Mouse (Mus musculus) hindbrain, embryonic 12.5 days (tissue): ENCODE results near the gene Fbxo47. TPM values are rescaled to one million over a fixed set of nuclear protein-coding genes. Genes with fewer than 3 reads are reported as not detected.
"Not testable (repeated sequence)": the region's sequence is repeated elsewhere in the genome, so short reads cannot be mapped to it uniquely, and the experiment has no call there.

Experiments used
- ATAC-seq: fragments of 200-750 bp; cut with Nextera tagmentation; 2 replicates; pipeline ENCODE4 v1.8.0; 2017; ENCODE audit warnings: moderate TSS enrichment; ENCODE audit not compliant: low FRiP score
- H3K27ac ChIP-seq: fragments of 300-500 bp; sonication (generic); 2 replicates; pipeline ENCODE4 v1.5.1; 2016; ENCODE audit warnings: mild to moderate bottlenecking
- H3K27me3 ChIP-seq: fragments of 300-500 bp; sonication (generic); 2 replicates; pipeline ENCODE4 v1.6.1; 2016; ENCODE audit warnings: mild to moderate bottlenecking
- H3K36me3 ChIP-seq: fragments of 300-500 bp; sonication (generic); 2 replicates; pipeline ENCODE4 v1.6.1; 2016; ENCODE audit warnings: mild to moderate bottlenecking
- H3K4me1 ChIP-seq: fragments of 300-500 bp; sonication (generic); 2 replicates; pipeline ENCODE4 v1.6.1; 2016
- H3K4me2 ChIP-seq: fragments of 300-500 bp; sonication (generic); replicated peaks from 2 replicates; pipeline ENCODE4 v1.6.1; 2016; ENCODE audit warnings: mild to moderate bottlenecking
- H3K4me3 ChIP-seq: fragments of 300-500 bp; sonication (generic); 2 replicates; pipeline ENCODE4 v1.5.1; 2016; ENCODE audit warnings: mild to moderate bottlenecking
- H3K9ac ChIP-seq: fragments of 300-500 bp; sonication (generic); 2 replicates; pipeline ENCODE4 v1.6.1; 2016; ENCODE audit warnings: mild to moderate bottlenecking, moderate library complexity
- H3K9me3 ChIP-seq: fragments of 300-500 bp; sonication (generic); replicated peaks from 2 replicates; pipeline ENCODE4 v1.6.1; 2016; ENCODE audit warnings: mild to moderate bottlenecking
- WGBS: fragments of 180-500 bp; shearing (Covaris S2); methylation state at CpG from one replicate; pipeline ENCODE4 v1.1.7; 2016; 5-methylcytosine and 5-hydroxymethylcytosine counted together
- polyA plus RNA-seq: library from polyadenylated mRNA; unstranded; fragments of >200 nt; fragmentation: Nextera tagmentation; extraction: Ambion mirVana; gene quantifications from 2 replicates; pipeline ENCODE4 v1.2.1, GENCODE M21; 2016

Gene Fbxo47
- polyA plus RNA-seq, 1 experiment from 2014 or later: 0.65 TPM

DNA sequence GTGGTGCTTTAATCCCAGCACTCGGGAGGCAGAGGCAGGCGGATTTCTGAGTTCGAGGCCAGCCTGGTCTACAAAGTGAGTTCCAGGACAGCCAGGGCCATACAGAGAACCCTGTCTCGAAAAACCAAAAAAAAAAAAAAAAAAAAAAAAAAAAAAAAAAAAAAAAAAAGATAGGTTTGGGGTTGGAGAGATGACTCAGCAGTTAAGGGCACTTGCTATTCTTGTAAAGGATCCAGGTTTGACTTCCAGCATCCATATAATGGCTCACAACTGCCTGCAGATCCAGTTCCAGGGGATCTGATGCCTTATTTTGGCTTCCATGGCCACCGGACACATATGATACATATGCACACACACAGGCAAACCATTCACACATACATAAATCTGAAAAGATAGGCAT is 11.6 kb downstream of the Fbxo47 start:
- H3K27me3 ChIP-seq, H3K4me3 ChIP-seq, H3K4me2 ChIP-seq, H3K36me3 ChIP-seq, H3K4me1 ChIP-seq, H3K9ac ChIP-seq, ATAC-seq, H3K27ac ChIP-seq, H3K9me3 ChIP-seq: not testable (repeated sequence)
- WGBS: 87% methylated on average over 5 of the region's 5 CpGs

DNA sequence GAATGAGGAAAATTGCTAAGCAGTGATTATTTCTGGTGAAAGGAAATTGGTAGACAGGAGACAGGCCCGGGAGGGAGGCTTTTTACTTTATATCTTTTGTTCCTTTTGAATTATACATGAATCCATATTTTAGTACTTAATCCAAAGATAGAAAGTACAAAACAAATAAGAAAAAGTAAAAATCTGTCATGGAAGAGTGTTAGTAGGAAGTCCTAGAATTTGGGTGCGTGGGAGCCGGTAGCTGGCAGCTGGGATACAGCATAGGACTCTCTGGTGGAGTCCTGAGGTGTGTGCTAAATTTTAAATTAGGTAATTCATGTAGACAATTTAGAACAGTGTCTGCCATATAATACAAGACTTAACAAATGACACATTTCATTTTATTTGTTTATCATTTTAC is 16.4 kb downstream of the Fbxo47 start:
- WGBS: 91% methylated on average over 3 of the region's 3 CpGs
- no peak overlapping the region for H3K4me2 ChIP-seq

GRCm38 (mm10) chr11:97866091-97866888 is 17.7 kb downstream of the Fbxo47 start:
- H3K4me2 ChIP-seq: no peak overlapping the region
- H3K4me1 ChIP-seq: no peaks in the 10 kb centered on the region
- 87% methylated on average over 3 of the region's 3 CpGs for WGBS
- H3K27ac ChIP-seq: no peak overlapping the region
- H3K4me3 ChIP-seq: no peak overlapping the region
- ATAC-seq: no peak
- H3K36me3 ChIP-seq: no peaks in the 10 kb centered on the region
- H3K27me3 ChIP-seq: no peaks in the 10 kb centered on the region
- H3K9ac ChIP-seq: no peak overlapping the region
- no peaks in the 10 kb centered on the region for H3K9me3 ChIP-seq

More for the DNA sequence above, 16.4 kb downstream of the Fbxo47 start:
- no peaks in the 10 kb centered on the region for H3K4me1 ChIP-seq
- no peak for ATAC-seq
- no peaks in the 10 kb centered on the region for H3K36me3 ChIP-seq
- H3K9me3 ChIP-seq: no peaks in the 10 kb centered on the region
- no peak overlapping the region for H3K4me3 ChIP-seq
- no peak overlapping the region for H3K27ac ChIP-seq
- H3K9ac ChIP-seq: no peak overlapping the region
- H3K27me3 ChIP-seq: no peaks in the 10 kb centered on the region

GRCm38 (mm10) chr11:97865421-97865820 is 18.5 kb downstream of the Fbxo47 start:
- Histone ChIP-seq H3K4me1 (no peaks in the 10 kb centered on the region), H3K4me3 (no peak overlapping the region), H3K9ac (no peak overlapping the region), H3K9me3 (no peaks in the 10 kb centered on the region), H3K27me3 (no peaks in the 10 kb centered on the region), H3K27ac (no peak overlapping the region), H3K36me3 (no peaks in the 10 kb centered on the region), H3K4me2 (no peak overlapping the region)
- 92% methylated on average over 5 of the region's 5 CpGs for WGBS
- no peak for ATAC-seq

DNA sequence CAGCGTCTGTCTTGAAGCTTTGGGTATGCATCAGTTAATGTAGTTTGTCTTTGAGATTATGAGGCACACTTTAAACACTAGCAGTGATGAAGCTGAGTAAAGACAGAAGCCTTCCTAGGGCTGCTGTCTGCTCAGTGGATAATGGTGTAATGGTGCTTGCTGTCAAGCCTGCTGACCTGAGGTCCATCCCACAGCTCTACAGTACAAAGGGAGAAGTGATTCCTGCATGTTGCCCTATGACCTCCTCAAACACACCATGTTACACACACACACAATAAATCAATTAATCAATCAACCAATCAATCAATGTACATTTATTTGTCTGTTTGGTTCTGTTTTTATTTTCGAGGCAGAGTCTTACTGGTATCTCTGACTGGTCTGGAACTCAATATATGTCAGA is 21.8 kb downstream of the Fbxo47 start:
- no peak overlapping the region for H3K4me2 ChIP-seq
- no peak for ATAC-seq
- no peaks in the 10 kb centered on the region for H3K4me1 ChIP-seq
- no peak overlapping the region for H3K27ac ChIP-seq
- no peaks in the 10 kb centered on the region for H3K36me3 ChIP-seq
- WGBS: 80% methylated on average over 2 of the region's 2 CpGs
- no peak overlapping the region for H3K4me3 ChIP-seq
- H3K9me3 ChIP-seq: no peaks in the 10 kb centered on the region
- no peaks in the 10 kb centered on the region for H3K27me3 ChIP-seq
- no peak overlapping the region for H3K9ac ChIP-seq

GRCm38 (mm10) chr11:97855473-97855872 is 28.5 kb downstream of the Fbxo47 start:
- Histone ChIP-seq H3K9ac (no peak overlapping the region), H3K9me3 (no peaks in the 10 kb centered on the region), H3K36me3 (no peaks in the 10 kb centered on the region), H3K4me2 (no peak overlapping the region), H3K27ac (no peak overlapping the region), H3K27me3 (no peaks in the 10 kb centered on the region), H3K4me1 (no peaks in the 10 kb centered on the region), H3K4me3 (no peak overlapping the region)
- no peak for ATAC-seq
- 94% methylated on average over 2 of the region's 2 CpGs for WGBS

- no peaks in the 10 kb centered on the region for H3K27me3 ChIP-seq
- ATAC-seq: no peak
- no peaks in the 10 kb centered on the region for H3K36me3 ChIP-seq
- no peak overlapping the region for H3K27ac ChIP-seq
- H3K9ac ChIP-seq: no peak overlapping the region
- no peak overlapping the region for H3K4me2 ChIP-seq
- H3K4me3 ChIP-seq: no peak overlapping the region
- 95% methylated on average over 2 of the region's 2 CpGs for WGBS
- no peaks in the 10 kb centered on the region for H3K4me1 ChIP-seq
- no peaks in the 10 kb centered on the region for H3K9me3 ChIP-seq
These were observed 32.4 kb downstream of the Fbxo47 start for GRCm38 (mm10) chr11:97851601-97852000.

DNA sequence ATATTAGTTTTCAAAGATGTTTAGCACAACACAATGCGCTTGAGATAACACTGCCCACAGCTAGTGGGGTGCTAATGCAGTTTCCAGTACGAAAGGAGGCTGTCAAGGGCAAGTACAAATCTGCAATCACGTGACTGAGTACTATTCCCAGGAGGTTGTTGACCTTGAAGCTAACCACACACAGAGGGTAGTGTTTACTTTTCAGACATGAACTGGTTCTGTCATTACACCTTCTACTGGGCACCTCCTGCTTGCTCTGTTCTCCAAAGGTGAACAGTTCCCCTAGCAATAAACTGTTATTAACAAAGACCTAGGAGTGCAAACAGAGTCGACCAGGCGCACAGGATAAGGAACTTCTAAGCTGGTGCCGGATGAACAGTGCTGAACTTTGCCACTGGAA is 33.6 kb downstream of the Fbxo47 start:
- Histone ChIP-seq H3K4me1 (no peaks in the 10 kb centered on the region), H3K9ac (no peak overlapping the region), H3K4me3 (no peak overlapping the region), H3K4me2 (no peak overlapping the region), H3K9me3 (no peaks in the 10 kb centered on the region), H3K36me3 (no peaks in the 10 kb centered on the region), H3K27ac (no peak overlapping the region), H3K27me3 (no peaks in the 10 kb centered on the region)
- 64% methylated on average over 6 of the region's 6 CpGs for WGBS
- ATAC-seq: no peak

DNA sequence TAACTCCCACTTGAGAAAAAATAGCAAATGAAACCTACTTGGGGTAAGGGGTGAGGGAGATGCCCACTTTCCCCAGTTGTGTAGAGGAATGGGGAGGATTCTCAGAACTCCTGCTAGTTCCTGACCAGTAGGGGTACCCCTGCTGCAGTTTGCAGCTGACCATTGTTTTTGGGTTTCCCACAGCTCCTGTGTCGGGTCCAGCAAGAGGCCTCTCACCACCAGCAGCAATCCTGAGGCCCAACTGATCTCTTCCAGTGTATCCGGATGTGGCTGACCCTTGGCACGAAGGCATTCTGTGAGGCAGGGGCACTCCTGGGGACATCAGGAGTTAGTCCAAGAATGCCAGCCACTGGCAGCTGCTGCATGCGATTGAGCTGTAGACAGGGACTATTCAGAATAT is 42.0 kb downstream of the Fbxo47 start:
- Histone ChIP-seq H3K9ac (peak overlapping the region; percentile 65), H3K9me3 (no peaks in the 10 kb centered on the region), H3K27ac (peak overlapping the region; percentile 85; the same call in 1 of the 2 replicates), H3K4me2 (peak overlapping the region; percentile 59), H3K36me3 (peaks cover 8% of the 10 kb centered on the region), H3K4me1 (peaks cover 22% of the 10 kb centered on the region), H3K27me3 (no peaks in the 10 kb centered on the region), H3K4me3 (peak overlapping the region; percentile 46)
- whole genome bisulfite sequencing: 30% methylated on average over 4 of the region's 4 CpGs
- ATAC-seq: no peak

GRCm38 (mm10) chr11:97840991-97841661 is 42.8 kb downstream of the Fbxo47 start:
- WGBS: 1% methylated on average over 22 of the region's 22 CpGs
- peaks cover 22% of the 10 kb centered on the region for H3K4me1 ChIP-seq
- peak overlapping the region; percentile 46 for H3K4me3 ChIP-seq
- no peaks in the 10 kb centered on the region for H3K9me3 ChIP-seq
- H3K27me3 ChIP-seq: no peaks in the 10 kb centered on the region
- peak overlapping the region; percentile 65 for H3K9ac ChIP-seq
- H3K36me3 ChIP-seq: peaks cover 17% of the 10 kb centered on the region
- ATAC-seq: peak; percentile 86
- H3K4me2 ChIP-seq: peak overlapping the region; percentile 59
- peak overlapping the region; percentile 85 for H3K27ac ChIP-seq

GRCm38 (mm10) chr11:97840539-97840954 is 43.4 kb downstream of the Fbxo47 start, which contains the start of gene B230217C12Rik:
B230217C12Rik (plus strand) TSS chr11:97840780.
- peak; percentile 51 for ATAC-seq
- Histone ChIP-seq H3K9ac (peak within 1 kb of the TSS; percentile 65), H3K4me2 (peak within 1 kb of the TSS; percentile 59), H3K27ac (peak within 1 kb of the TSS; percentile 85), H3K9me3 (no peaks in the 10 kb centered on the region), H3K36me3 (peaks cover 21% of the 10 kb centered on the region), H3K4me3 (peak within 1 kb of the TSS; percentile 46), H3K27me3 (no peaks in the 10 kb centered on the region), H3K4me1 (peaks cover 22% of the 10 kb centered on the region)
- 2% methylated on average over 6 of the region's 6 CpGs for WGBS

DNA sequence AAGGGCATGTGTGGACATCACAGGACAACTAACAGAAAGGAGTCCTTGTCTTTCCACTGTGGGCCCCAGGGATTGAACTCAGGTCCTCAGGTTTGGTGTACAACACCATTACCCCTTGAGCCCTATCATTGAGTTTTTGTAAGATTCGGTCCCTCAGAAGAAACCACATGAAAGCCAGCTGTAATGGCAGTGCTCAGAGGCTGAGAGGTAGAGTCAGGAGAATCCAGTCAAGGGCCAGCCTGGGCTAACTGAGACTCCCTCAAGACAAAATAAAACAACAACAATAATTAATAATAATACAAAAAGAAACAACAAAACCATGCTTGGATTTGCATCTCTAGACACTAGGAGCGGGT is 43.8 kb downstream of the Fbxo47 start:
- 76% methylated on average over 2 of the region's 2 CpGs for WGBS
- Histone ChIP-seq H3K4me1 (peaks cover 22% of the 10 kb centered on the region), H3K4me3 (no peak overlapping the region), H3K9me3 (no peaks in the 10 kb centered on the region), H3K9ac (no peak overlapping the region), H3K36me3 (peaks cover 26% of the 10 kb centered on the region), H3K27me3 (no peaks in the 10 kb centered on the region), H3K27ac (peak overlapping the region; percentile 85), H3K4me2 (peak overlapping the region; percentile 59)
- no peak for ATAC-seq
